Mouse (Mus musculus) cerebellum, adult 2 months (tissue): ENCODE measurements around the gene Kbtbd3.

Experiments
- CTCF ChIP-seq: fragments of 200-500 bp; IDR thresholded peaks from 2 replicates; pipeline ENCODE4 v1.5.1; 2011; ENCODE audit warnings: low read depth, mild to moderate bottlenecking, control low read depth, low read length, moderate library complexity, borderline replicate concordance; ENCODE audit not compliant: insufficient read depth
- POLR2A ChIP-seq: fragments of 200-500 bp; IDR thresholded peaks from 2 replicates; pipeline ENCODE4 v1.6.1; 2011; ENCODE audit warnings: low read length, control low read depth, borderline replicate concordance; ENCODE audit not compliant: insufficient read depth

DNA sequence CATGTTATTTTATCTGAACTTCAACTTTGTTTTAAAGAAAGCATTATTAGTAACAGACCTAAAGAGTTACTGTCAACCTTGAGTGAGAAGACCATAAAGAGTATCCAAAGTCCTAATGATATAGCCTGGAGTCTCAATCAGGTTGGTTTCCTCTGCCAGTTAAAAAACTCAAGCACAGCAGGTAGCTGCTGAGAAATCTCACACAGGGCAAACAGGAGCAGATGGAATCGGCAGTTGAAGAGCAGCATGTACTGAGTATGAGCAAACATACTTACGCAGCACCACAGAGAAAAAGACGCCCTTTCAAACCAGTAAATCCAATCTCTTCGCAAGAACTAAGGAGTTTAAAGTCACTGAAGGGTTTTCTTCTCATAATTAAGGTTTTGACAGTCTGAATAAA lies 4.3 kb downstream of the Kbtbd3 start:
- TF ChIP-seq CTCF (no peak), POLR2A (no peak)
